Mouse (Mus musculus) midbrain, embryonic 10.5 days (tissue): ENCODE results near the gene H2al1a. TPM values are rescaled to one million over a fixed set of nuclear protein-coding genes. Genes with fewer than 3 reads are reported as not detected.
"Not testable (repeated sequence)": the region's sequence is repeated elsewhere in the genome, so short reads cannot be mapped to it uniquely, and the experiment has no call there.

Experiments
- DNase-seq: peaks from one replicate; pipeline ENCODE4 v3.0.0-alpha.2; 2017; ENCODE audit warnings: low spot score
- H3K27ac ChIP-seq: fragments of 300-500 bp; sonication (generic); replicated peaks from 2 replicates; pipeline ENCODE4 v1.5.1; 2016; ENCODE audit warnings: mild to moderate bottlenecking
- H3K27me3 ChIP-seq: fragments of 300-500 bp; sonication (generic); 2 replicates; pipeline ENCODE4 v1.6.1; 2016; ENCODE audit warnings: low read depth, mild to moderate bottlenecking; ENCODE audit not compliant: poor library complexity, severe bottlenecking
- H3K36me3 ChIP-seq: fragments of 300-500 bp; sonication (generic); 2 replicates; pipeline ENCODE4 v1.6.1; 2016; ENCODE audit warnings: mild to moderate bottlenecking, moderate library complexity
- H3K4me1 ChIP-seq: fragments of 300-500 bp; sonication (generic); 2 replicates; pipeline ENCODE4 v1.6.1; 2016
- H3K4me3 ChIP-seq: fragments of 300-500 bp; sonication (generic); 2 replicates; pipeline ENCODE4 v1.5.1; 2016; ENCODE audit warnings: mild to moderate bottlenecking, moderate library complexity
- H3K9me3 ChIP-seq: fragments of 300-500 bp; sonication (generic); replicated peaks from 2 replicates; pipeline ENCODE4 v1.6.1; 2016; ENCODE audit warnings: mild to moderate bottlenecking
- WGBS: fragments of 180-500 bp; shearing (Covaris S2); methylation state at CpG from one replicate; pipeline ENCODE4 v1.1.7; 2016; 5-methylcytosine and 5-hydroxymethylcytosine counted together
- polyA plus RNA-seq: library from polyadenylated mRNA; unstranded; fragments of >200 nt; fragmentation: Nextera tagmentation; extraction: Ambion mirVana; gene quantifications from 2 replicates; pipeline ENCODE4 v1.2.1, GENCODE M21; 2016

The H2al1a gene
- polyA plus RNA-seq, 1 experiment from 2014 or later: not detected

DNA sequence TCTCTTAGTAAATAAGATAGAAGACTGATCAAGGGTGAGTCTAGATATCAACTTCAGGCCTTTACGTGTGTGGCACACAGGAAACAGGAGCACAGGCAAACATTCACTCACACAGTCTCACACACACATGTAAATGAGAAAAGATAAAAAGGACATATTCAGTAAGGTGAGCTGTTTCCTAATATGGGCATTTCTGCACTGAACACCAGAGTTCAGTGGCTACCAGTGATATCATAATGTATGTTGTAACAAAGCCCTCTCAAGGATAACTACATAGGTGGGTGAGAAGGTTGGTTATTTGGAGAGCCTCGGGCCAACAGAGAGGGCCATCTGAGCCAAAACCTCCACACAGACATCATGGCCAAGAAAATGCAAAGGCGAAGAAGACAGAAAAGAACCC is 3.1 kb downstream of the H2al1a start, which contains the start of gene H2al1b:
Gene H2al1b (plus strand): TSS at position 301 of the 400 bp plus-strand sequence.
- not testable (repeated sequence) for DNase-seq, H3K27ac ChIP-seq, H3K4me1 ChIP-seq, H3K9me3 ChIP-seq, H3K27me3 ChIP-seq, H3K4me3 ChIP-seq, H3K36me3 ChIP-seq
- 90% methylated on average over 1 of the region's 3 CpGs for WGBS

DNA sequence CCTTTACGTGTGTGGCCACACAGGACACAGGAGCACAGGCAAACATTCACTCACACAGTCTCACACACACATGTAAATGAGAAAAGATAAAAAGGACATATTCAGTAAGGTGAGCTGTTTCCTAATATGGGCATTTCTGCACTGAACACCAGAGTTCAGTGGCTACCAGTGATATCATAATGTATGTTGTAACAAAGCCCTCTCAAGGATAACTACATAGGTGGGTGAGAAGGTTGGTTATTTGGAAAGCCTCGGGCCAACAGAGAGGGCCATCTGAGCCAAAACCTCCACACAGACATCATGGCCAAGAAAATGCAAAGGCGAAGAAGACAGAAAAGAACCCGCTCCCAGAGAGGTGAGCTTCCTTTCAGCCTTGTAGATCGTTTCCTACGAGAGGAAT is 6.3 kb downstream of the H2al1a start, which contains the start of gene H2al1c:
Gene H2al1c (plus strand): TSS at position 301 of the 400 bp plus-strand sequence.
- H3K36me3 ChIP-seq, H3K4me3 ChIP-seq: not testable (repeated sequence)
- WGBS: 87% methylated on average over 3 of the region's 6 CpGs

DNA sequence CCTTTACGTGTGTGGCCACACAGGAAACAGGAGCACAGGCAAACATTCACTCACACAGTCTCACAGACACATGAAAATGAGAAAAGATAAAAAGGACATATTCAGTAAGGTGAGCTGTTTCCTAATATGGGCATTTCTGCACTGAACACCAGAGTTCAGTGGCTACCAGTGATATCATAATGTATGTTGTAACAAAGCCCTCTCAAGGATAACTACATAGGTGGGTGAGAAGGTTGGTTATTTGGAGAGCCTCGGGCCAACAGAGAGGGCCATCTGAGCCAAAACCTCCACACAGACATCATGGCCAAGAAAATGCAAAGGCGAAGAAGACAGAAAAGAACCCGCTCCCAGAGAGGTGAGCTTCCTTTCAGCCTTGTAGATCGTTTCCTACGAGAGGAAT is 9.5 kb downstream of the H2al1a start, which contains the start of gene H2al1d:
Gene H2al1d (plus strand): TSS at position 301 of the 400 bp plus-strand sequence.
- not testable (repeated sequence) for H3K4me3 ChIP-seq, DNase-seq, H3K4me1 ChIP-seq, H3K9me3 ChIP-seq, H3K27ac ChIP-seq, H3K36me3 ChIP-seq, H3K27me3 ChIP-seq
- no CpG with 5 or more reads among the region's 6 CpGs for WGBS

More for the DNA sequence above, 6.3 kb downstream of the H2al1a start, which contains the start of gene H2al1c:
- H3K4me1 ChIP-seq, H3K27ac ChIP-seq, H3K27me3 ChIP-seq, DNase-seq, H3K9me3 ChIP-seq: not testable (repeated sequence)

DNA sequence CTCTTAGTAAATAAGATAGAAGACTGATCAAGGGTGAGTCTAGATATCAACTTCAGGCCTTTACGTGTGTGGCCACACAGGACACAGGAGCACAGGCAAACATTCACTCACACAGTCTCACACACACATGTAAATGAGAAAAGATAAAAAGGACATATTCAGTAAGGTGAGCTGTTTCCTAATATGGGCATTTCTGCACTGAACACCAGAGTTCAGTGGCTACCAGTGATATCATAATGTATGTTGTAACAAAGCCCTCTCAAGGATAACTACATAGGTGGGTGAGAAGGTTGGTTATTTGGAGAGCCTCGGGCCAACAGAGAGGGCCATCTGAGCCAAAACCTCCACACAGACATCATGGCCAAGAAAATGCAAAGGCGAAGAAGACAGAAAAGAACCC is 12.6 kb downstream of the H2al1a start, which contains the start of gene H2al1e:
Gene H2al1e (plus strand): TSS at position 301 of the 400 bp plus-strand sequence.
- WGBS: no CpG with 5 or more reads among the region's 3 CpGs
- not testable (repeated sequence) for H3K27me3 ChIP-seq, DNase-seq, H3K9me3 ChIP-seq, H3K4me1 ChIP-seq, H3K27ac ChIP-seq, H3K4me3 ChIP-seq, H3K36me3 ChIP-seq

- not testable (repeated sequence) for H3K27ac ChIP-seq, H3K4me1 ChIP-seq, H3K9me3 ChIP-seq, H3K36me3 ChIP-seq, H3K4me3 ChIP-seq, H3K27me3 ChIP-seq, DNase-seq
- no CpG with 5 or more reads among the region's 6 CpGs for WGBS
These were observed 15.8 kb downstream of the H2al1a start, which contains the start of gene H2al1f for GRCm38 (mm10) chrX:11314858-11315257. H2al1f (plus strand) TSS chrX:11315158.

DNA sequence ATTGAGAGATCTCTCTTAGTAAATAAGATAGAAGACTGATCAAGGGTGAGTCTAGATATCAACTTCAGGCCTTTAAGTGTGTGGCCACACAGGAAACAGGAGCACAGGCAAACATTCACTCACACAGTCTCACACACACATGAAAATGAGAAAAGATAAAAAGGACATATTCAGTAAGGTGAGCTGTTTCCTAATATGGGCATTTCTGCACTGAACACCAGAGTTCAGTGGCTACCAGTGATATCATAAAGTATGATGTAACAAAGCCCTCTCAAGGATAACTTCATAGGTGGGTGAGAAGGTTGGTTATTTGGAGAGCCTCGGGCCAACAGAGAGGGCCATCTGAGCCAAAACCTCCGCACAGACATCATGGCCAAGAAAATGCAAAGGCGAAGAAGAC is 18.9 kb downstream of the H2al1a start, which contains the start of gene H2al1g:
Gene H2al1g (plus strand): TSS at position 301 of the 400 bp plus-strand sequence.
- not testable (repeated sequence) for DNase-seq, H3K27me3 ChIP-seq, H3K4me3 ChIP-seq, H3K36me3 ChIP-seq, H3K9me3 ChIP-seq, H3K27ac ChIP-seq, H3K4me1 ChIP-seq
- no CpG with 5 or more reads among the region's 3 CpGs for WGBS

- H3K36me3 ChIP-seq, H3K9me3 ChIP-seq, DNase-seq, H3K4me3 ChIP-seq, H3K27ac ChIP-seq, H3K27me3 ChIP-seq, H3K4me1 ChIP-seq: not testable (repeated sequence)
- no CpG with 5 or more reads among the region's 6 CpGs for WGBS
These were observed 22.1 kb downstream of the H2al1a start, which contains the start of gene H2al1h for GRCm38 (mm10) chrX:11321192-11321591. H2al1h (plus strand) TSS chrX:11321492.

DNA sequence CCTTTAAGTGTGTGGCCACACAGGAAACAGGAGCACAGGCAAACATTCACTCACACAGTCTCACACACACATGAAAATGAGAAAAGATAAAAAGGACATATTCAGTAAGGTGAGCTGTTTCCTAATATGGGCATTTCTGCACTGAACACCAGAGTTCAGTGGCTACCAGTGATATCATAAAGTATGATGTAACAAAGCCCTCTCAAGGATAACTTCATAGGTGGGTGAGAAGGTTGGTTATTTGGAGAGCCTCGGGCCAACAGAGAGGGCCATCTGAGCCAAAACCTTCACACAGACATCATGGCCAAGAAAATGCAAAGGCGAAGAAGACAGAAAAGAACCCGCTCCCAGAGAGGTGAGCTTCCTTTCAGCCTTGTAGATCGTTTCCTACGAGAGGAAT is 25.3 kb downstream of the H2al1a start, which contains the start of gene H2al1i:
Gene H2al1i (plus strand): TSS at position 301 of the 400 bp plus-strand sequence.
- H3K4me3 ChIP-seq, H3K9me3 ChIP-seq, DNase-seq, H3K36me3 ChIP-seq, H3K4me1 ChIP-seq, H3K27ac ChIP-seq: not testable (repeated sequence)
- WGBS: 83% methylated on average over 2 of the region's 5 CpGs
- H3K27me3 ChIP-seq: peaks cover 14% of the 10 kb centered on the region

DNA sequence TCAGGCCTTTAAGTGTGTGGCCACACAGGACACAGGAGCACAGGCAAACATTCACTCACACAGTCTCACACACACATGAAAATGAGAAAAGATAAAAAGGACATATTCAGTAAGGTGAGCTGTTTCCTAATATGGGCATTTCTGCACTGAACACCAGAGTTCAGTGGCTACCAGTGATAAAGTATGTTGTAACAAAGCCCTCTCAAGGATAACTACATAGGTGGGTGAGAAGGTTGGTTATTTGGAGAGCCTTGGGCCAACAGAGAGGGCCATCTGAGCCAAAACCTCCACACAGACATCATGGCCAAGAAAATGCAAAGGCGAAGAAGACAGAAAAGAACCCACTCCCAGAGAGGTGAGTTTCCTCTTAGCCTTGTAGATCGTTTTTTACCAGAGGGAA is 28.5 kb downstream of the H2al1a start, which contains the start of gene H2al1j:
Gene H2al1j (plus strand): TSS at position 301 of the 400 bp plus-strand sequence.
- not testable (repeated sequence) for H3K4me1 ChIP-seq, H3K36me3 ChIP-seq, H3K9me3 ChIP-seq, H3K4me3 ChIP-seq, H3K27ac ChIP-seq, DNase-seq
- peaks cover 45% of the 10 kb centered on the region for H3K27me3 ChIP-seq
- 88% methylated on average over 2 of the region's 2 CpGs for WGBS

GRCm38 (mm10) chrX:11345762-11346161 is 46.7 kb downstream of the H2al1a start:
- no peak for DNase-seq
- no peak overlapping the region for H3K27ac ChIP-seq

GRCm38 (mm10) chrX:11346756-11347155 is 47.7 kb downstream of the H2al1a start:
- H3K9me3 ChIP-seq: no peaks in the 10 kb centered on the region
- H3K4me1 ChIP-seq: no peaks in the 10 kb centered on the region
- no peaks in the 10 kb centered on the region for H3K36me3 ChIP-seq
- no peak overlapping the region for H3K27ac ChIP-seq
- DNase-seq: no peak
- 92% methylated on average over 3 of the region's 3 CpGs for WGBS
- peaks cover 61% of the 10 kb centered on the region for H3K27me3 ChIP-seq
- no peak overlapping the region for H3K4me3 ChIP-seq

More at GRCm38 (mm10) chrX:11345762-11346161, 46.7 kb downstream of the H2al1a start:
- H3K27me3 ChIP-seq: peaks cover 62% of the 10 kb centered on the region
- no peaks in the 10 kb centered on the region for H3K9me3 ChIP-seq
- H3K4me1 ChIP-seq: no peaks in the 10 kb centered on the region
- no peaks in the 10 kb centered on the region for H3K36me3 ChIP-seq
- no peak overlapping the region for H3K4me3 ChIP-seq
- 73% methylated on average over 9 of the region's 9 CpGs for WGBS
